Mouse (Mus musculus): ENCODE results near the gene Nanos3.

- TF ChIP-seq FLI1 (IDR thresholded peaks at IDR 0.05; ENCODE audit: low read length), result no peak
- no peak for TF ChIP-seq GATA1 (IDR thresholded peaks at IDR 0.05; ENCODE audit: borderline replicate concordance, low read length)
These were observed 25.3 kb upstream of the Nanos3 start for GRCm38 (mm10) chr8:84210167-84210791.
